8 mouse cellular contexts compared by ENCODE assay signal in the genomic region with DNA sequence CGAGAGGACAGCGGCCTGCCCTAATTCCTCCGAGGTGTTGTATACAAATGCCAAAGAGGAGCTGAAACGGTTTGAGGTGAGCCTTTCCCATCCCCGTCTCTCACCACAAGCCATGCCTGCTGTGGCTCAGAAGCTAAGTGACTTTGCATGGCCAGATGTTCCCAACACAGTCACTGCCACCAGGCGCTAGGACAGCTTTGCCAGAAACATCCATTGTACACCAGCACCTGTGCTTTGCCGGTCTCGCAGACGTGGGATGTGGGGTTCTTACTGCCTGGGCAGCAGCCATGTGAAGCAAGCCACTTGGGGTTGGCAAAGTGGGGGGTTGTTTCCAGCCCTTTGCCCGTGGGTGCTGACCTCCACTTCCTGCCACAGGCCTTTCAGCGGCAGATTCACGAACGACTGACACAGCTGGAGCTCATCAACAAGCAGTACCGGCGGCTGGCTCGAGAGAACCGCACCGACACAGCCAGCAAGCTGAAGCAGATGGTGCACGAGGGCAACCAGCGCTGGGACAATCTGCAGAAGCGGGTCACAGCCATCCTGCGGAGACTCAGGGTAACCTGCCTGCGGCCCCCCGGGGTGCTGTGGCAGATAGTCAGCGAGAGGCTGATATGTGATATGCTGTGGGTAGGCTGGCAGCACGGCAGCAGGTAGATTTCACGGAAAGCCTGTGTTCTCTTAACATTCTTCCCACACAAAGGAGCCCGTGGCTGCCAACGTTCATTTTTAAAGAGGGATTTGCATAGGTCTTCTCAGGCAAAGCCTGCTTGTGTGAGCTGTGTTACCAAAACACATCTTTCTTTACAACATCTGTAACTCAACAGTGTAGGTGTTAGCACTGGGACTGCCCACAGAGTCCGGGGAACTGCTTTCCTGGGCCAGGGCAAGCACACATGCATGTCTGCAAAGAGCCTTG.
DNase-seq lines count a peak whose midpoint lies in the region; ATAC-seq and TF ChIP-seq lines count a peak whose summit lies in the region.

No protein-coding gene starts in this region.

- no peak for TF ChIP-seq CTCF in heart, adult 2 months (IDR thresholded peaks at IDR 0.05)

- H3K9me3 ChIP-seq in heart, embryonic 12.5 days (replicated peaks): no peaks in the 10 kb centered on the region

- peaks cover 30% of the 10 kb centered on the region for H3K4me1 ChIP-seq in heart, embryonic 12.5 days (replicated peaks)
- H3K4me1 ChIP-seq in heart, adult 2 months (ENCODE audit: control insufficient read depth, insufficient read depth, low read length): no peaks in the 10 kb centered on the region

- H3K9ac ChIP-seq in heart, embryonic 12.5 days: no peak overlapping the region
- no peak overlapping the region for H3K9ac ChIP-seq in heart, adult 2 months (ENCODE audit: low read depth, low read length)

- WGBS in heart, embryonic 12.5 days: 53% methylated on average over 30 of the region's 30 CpGs
- 66% methylated on average over 30 of the region's 30 CpGs for WGBS in heart, adult 2 months

- DNase-seq in heart, adult 11 months: peak; percentile 87
- DNase-seq in CD8-positive naive resting alpha-beta T cell, adult 2 months (ENCODE audit: low read depth in 2 of 2, low spot score in 2 of 2): peak; percentile 10 to 23
- DNase-seq in induced T-regulatory cell, adult 2 months (ENCODE audit: low read depth): peak; percentile 37
- DNase-seq in lung, postnatal 36 days: peak; percentile 66
- DNase-seq in B cell, adult 2 months: no peak
- DNase-seq in adipocyte (ENCODE audit: low spot score): no peak
- no peak for DNase-seq in heart, adult 2 months

- no peak for ATAC-seq in heart, embryonic 12.5 days (ENCODE audit: insufficient number of reproducible peaks, low FRiP score)

- H3K27ac ChIP-seq in heart, embryonic 12.5 days (ENCODE audit: poor library complexity, severe bottlenecking): no peak overlapping the region
- no peak overlapping the region for H3K27ac ChIP-seq in heart, adult 2 months

- TF ChIP-seq EP300 in heart, adult 2 months (IDR thresholded peaks at IDR 0.05; ENCODE audit: insufficient read depth, low read depth, low read length): no peak

- no peak overlapping the region for H3K4me3 ChIP-seq in heart, embryonic 12.5 days
- H3K4me3 ChIP-seq in heart, adult 2 months: no peak overlapping the region

- H3K4me2 ChIP-seq in heart, embryonic 12.5 days: no peak overlapping the region

- H3K27me3 ChIP-seq in heart, embryonic 12.5 days (replicated peaks): no peaks in the 10 kb centered on the region
- H3K27me3 ChIP-seq in heart, adult 2 months (ENCODE audit: control insufficient read depth, insufficient read depth, low read length): no peaks in the 10 kb centered on the region

- no peak for TF ChIP-seq POLR2A in heart, adult 2 months (IDR thresholded peaks at IDR 0.05; ENCODE audit: insufficient read depth, low read depth, low read length)

- H3K79me2 ChIP-seq in heart, adult 2 months (replicated peaks; ENCODE audit: control insufficient read depth, insufficient read depth, low read length): no peaks in the 10 kb centered on the region

- intact Hi-C loops in heart, adult 2 months (cut with DNase I): no loop called here

- peaks cover 69% of the 10 kb centered on the region for H3K36me3 ChIP-seq in heart, embryonic 12.5 days
- no peaks in the 10 kb centered on the region for H3K36me3 ChIP-seq in heart, adult 2 months (ENCODE audit: control insufficient read depth, insufficient read depth, low read length)

Comparison
In these comparisons a context has a peak if more than half of its experiments do, and no peak if none do; other contexts are left out.
1. DNase-seq: peak in heart, adult 11 months (single experiment), CD8-positive naive resting alpha-beta T cell, adult 2 months (2 of 2), induced T-regulatory cell, adult 2 months (single experiment) and lung, postnatal 36 days (single experiment); none in B cell, adult 2 months (0 of 2), adipocyte (single experiment) and heart, adult 2 months (0 of 2).